Mouse (Mus musculus) heart, embryonic 14.5 days (tissue): ENCODE data around the gene Dbh. TPM values are rescaled to one million over a fixed set of nuclear protein-coding genes. Genes with fewer than 3 reads are reported as not detected.
A peak's percentile ranks its signal among the peaks of the same experiment; 100 is the strongest.

Experiments
- ATAC-seq: fragments of 200-750 bp; cut with Nextera tagmentation; 2 replicates; pipeline ENCODE4 v1.8.0; 2017; ENCODE audit warnings: low read depth, moderate TSS enrichment; ENCODE audit not compliant: insufficient number of reproducible peaks, insufficient read depth, low FRiP score
- H3K27ac ChIP-seq, 2 experiments: fragments of 200-500 bp in 1 of 2; fragments of 300-500 bp in 1 of 2; sonication (generic) in 1 of 2; replicated peaks in 1 of 2; 2 replicates each; pipeline ENCODE4 v1.5.1; 2012 to 2014; ENCODE audit warnings: low read depth in 2 of 2, low read length in 2 of 2, control low read depth in 1 of 2, mild to moderate bottlenecking in 1 of 2, mixed read lengths in 1 of 2; ENCODE audit not compliant: control insufficient read depth in 1 of 2, insufficient read depth in 1 of 2
- H3K27me3 ChIP-seq: fragments of 300-500 bp; sonication (generic); 2 replicates; pipeline ENCODE4 v1.6.1; 2014; ENCODE audit warnings: mild to moderate bottlenecking, low read length, control low read depth; ENCODE audit not compliant: control insufficient read depth, insufficient read depth
- H3K36me3 ChIP-seq: fragments of 300-500 bp; sonication (generic); 2 replicates; pipeline ENCODE4 v1.6.1; 2014; ENCODE audit warnings: mild to moderate bottlenecking, control low read depth, low read length, mixed read lengths; ENCODE audit not compliant: control insufficient read depth, insufficient read depth
- H3K4me1 ChIP-seq, 2 experiments: fragments of 200-500 bp in 1 of 2; fragments of 300-500 bp in 1 of 2; sonication (generic) in 1 of 2; 2 replicates each; pipeline ENCODE4 v1.6.1; 2012 to 2014; ENCODE audit warnings: low read length in 2 of 2, control low read depth in 1 of 2, mixed read lengths in 1 of 2; ENCODE audit not compliant: control insufficient read depth in 2 of 2, insufficient read depth in 2 of 2
- H3K4me2 ChIP-seq: fragments of 300-500 bp; sonication (generic); 2 replicates; pipeline ENCODE4 v1.6.1; 2014; ENCODE audit warnings: mild to moderate bottlenecking, low read length
- H3K4me3 ChIP-seq, 2 experiments: fragments of 200-500 bp in 1 of 2; fragments of 300-500 bp in 1 of 2; sonication (generic) in 1 of 2; 2 replicates each; pipeline ENCODE4 v1.5.1; 2012 to 2014; ENCODE audit warnings: low read length in 2 of 2, mild to moderate bottlenecking in 2 of 2, control low read depth in 1 of 2, low read depth in 1 of 2, moderate library complexity in 1 of 2; ENCODE audit not compliant: control insufficient read depth in 1 of 2, insufficient read depth in 1 of 2
- H3K9ac ChIP-seq: fragments of 300-500 bp; sonication (generic); 2 replicates; pipeline ENCODE4 v1.6.1; 2014; ENCODE audit warnings: mild to moderate bottlenecking, low read length
- H3K9me3 ChIP-seq: fragments of 300-500 bp; sonication (generic); 2 replicates; pipeline ENCODE4 v1.6.1; 2016; ENCODE audit warnings: low read length, control low read depth; ENCODE audit not compliant: control insufficient read depth
- WGBS: fragments of 180-500 bp; shearing (Covaris S2); extraction: QIAGEN DNeasy Blood & Tissue Kit; methylation state at CpG from one replicate; pipeline ENCODE4 v1.1.7; 2014; 5-methylcytosine and 5-hydroxymethylcytosine counted together
- polyA plus RNA-seq: library from polyadenylated mRNA; unstranded; fragments of >200 nt; fragmentation: Nextera tagmentation; extraction: Ambion mirVana; gene quantifications from 2 replicates; pipeline ENCODE4 v1.2.1, GENCODE M21; 2014

Dbh gene
- polyA plus RNA-seq, 1 experiment from 2014 or later, result 1.8 TPM

DNA sequence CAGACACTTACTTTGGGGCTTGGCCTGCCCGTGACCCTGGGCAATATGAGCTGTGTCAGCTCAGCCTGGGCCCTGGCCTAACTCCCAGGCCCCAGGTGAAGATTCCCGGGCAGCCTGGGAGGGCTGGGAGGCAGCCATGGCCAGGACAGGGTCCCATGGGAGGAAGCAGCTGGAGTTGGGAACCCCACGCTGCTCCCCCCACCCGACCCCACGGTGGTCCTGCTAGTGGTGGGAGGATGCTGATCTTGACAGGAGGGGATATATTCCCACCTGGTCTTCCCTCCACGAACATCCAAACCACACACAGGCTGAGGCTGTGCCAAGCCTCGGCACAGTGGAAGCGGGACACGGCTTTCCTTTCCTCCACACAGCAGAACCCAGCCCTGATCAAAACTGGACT is 44.3 kb downstream of the Dbh start:
- H3K9ac ChIP-seq, result peak overlapping the region; percentile 59; the same call in 1 of the 2 replicates
- H3K4me3 ChIP-seq, result no peak overlapping the region
- H3K36me3 ChIP-seq, result 0 out of 2 replicates have a peak, but pooled peaks cover 1% of the 10 kb centered on the region
- H3K27me3 ChIP-seq, result no peaks in the 10 kb centered on the region; the same call in 1 of the 2 replicates
- H3K27ac ChIP-seq, result peak overlapping the region; percentile 69 to 91
- ATAC-seq, result 0 out of 2 replicates have a peak, but pooled peaks have one; percentile 0
- WGBS, result 50% methylated on average over 9 of the region's 9 CpGs
- H3K9me3 ChIP-seq, result no peaks in the 10 kb centered on the region
- H3K4me2 ChIP-seq, result peak overlapping the region; percentile 26; the same call in 1 of the 2 replicates
- H3K4me1 ChIP-seq, result peaks cover 75 to 84% of the 10 kb centered on the region in 2 experiments

GRCm38 (mm10) chr2:27209816-27210215 is 44.8 kb downstream of the Dbh start:
- no peak overlapping the region for H3K4me3 ChIP-seq
- peaks cover 75 to 84% of the 10 kb centered on the region in 2 experiments for H3K4me1 ChIP-seq
- peak; percentile 73 for ATAC-seq
- WGBS, result 0% methylated on average over 5 of the region's 5 CpGs
- H3K4me2 ChIP-seq, result peak overlapping the region; percentile 26; the same call in 1 of the 2 replicates
- H3K27me3 ChIP-seq, result no peaks in the 10 kb centered on the region; the same call in 1 of the 2 replicates
- peak overlapping the region; percentile 59; the same call in 1 of the 2 replicates for H3K9ac ChIP-seq
- H3K27ac ChIP-seq, result peak overlapping the region; percentile 69 to 91
- H3K9me3 ChIP-seq, result no peaks in the 10 kb centered on the region
- 0 out of 2 replicates have a peak, but pooled peaks cover 4% of the 10 kb centered on the region for H3K36me3 ChIP-seq

- 0 out of 2 replicates have a peak, but pooled peaks cover 4% of the 10 kb centered on the region for H3K36me3 ChIP-seq
- H3K9ac ChIP-seq, result peak overlapping the region; percentile 46; the same call in 1 of the 2 replicates
- H3K9me3 ChIP-seq, result no peaks in the 10 kb centered on the region
- WGBS, result 25% methylated on average over 7 of the region's 7 CpGs
- peak; percentile 0; the same call in 1 of the 2 replicates for ATAC-seq
- peak overlapping the region; percentile 26; the same call in 1 of the 2 replicates for H3K4me2 ChIP-seq
- peak overlapping the region; percentile 68 to 91 for H3K27ac ChIP-seq
- H3K4me1 ChIP-seq, result peaks cover 74 to 81% of the 10 kb centered on the region in 2 experiments
- no peaks in the 10 kb centered on the region; the same call in 1 of the 2 replicates for H3K27me3 ChIP-seq
- H3K4me3 ChIP-seq, result no peak overlapping the region
Observed at GRCm38 (mm10) chr2:27210255-27210654, 45.2 kb downstream of the Dbh start.

DNA sequence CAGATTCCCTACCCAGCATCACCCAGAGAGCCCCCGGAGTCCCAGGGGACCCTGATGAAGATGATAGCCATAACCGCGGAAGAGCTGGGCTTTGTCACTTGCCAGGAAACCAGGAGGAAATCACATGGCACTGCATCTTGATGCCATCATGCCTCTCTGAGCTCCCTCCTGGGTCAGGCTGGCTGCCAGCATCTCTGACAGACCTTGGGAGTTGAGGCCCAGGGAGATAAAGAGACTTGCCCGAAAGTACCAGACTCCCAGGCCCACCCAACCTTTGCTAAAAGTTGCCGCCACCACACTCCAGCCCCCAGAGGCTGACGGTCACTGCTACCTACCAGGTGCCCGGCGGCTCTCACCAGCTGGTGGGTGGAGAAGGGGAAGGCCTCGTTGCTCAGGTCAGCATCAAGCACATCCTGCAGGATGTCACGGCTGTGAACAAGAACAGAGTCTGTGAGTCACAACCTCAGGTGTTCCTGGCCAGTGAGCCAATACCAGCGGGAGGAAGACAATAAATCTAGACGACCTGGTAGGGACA is 45.7 kb downstream of the Dbh start:
- H3K27ac ChIP-seq, result peak overlapping the region; percentile 68 to 91; a peak in 3 of 4 replicates
- peaks cover 69 to 76% of the 10 kb centered on the region in 2 experiments for H3K4me1 ChIP-seq
- 68% methylated on average over 12 of the region's 12 CpGs for WGBS
- H3K9me3 ChIP-seq, result no peaks in the 10 kb centered on the region
- H3K4me2 ChIP-seq, result no peak overlapping the region
- no peaks in the 10 kb centered on the region; the same call in 1 of the 2 replicates for H3K27me3 ChIP-seq
- H3K36me3 ChIP-seq, result 0 out of 2 replicates have a peak, but pooled peaks cover 4% of the 10 kb centered on the region
- ATAC-seq, result no peak
- H3K9ac ChIP-seq, result peak overlapping the region; percentile 46; the same call in 1 of the 2 replicates
- no peak overlapping the region for H3K4me3 ChIP-seq

DNA sequence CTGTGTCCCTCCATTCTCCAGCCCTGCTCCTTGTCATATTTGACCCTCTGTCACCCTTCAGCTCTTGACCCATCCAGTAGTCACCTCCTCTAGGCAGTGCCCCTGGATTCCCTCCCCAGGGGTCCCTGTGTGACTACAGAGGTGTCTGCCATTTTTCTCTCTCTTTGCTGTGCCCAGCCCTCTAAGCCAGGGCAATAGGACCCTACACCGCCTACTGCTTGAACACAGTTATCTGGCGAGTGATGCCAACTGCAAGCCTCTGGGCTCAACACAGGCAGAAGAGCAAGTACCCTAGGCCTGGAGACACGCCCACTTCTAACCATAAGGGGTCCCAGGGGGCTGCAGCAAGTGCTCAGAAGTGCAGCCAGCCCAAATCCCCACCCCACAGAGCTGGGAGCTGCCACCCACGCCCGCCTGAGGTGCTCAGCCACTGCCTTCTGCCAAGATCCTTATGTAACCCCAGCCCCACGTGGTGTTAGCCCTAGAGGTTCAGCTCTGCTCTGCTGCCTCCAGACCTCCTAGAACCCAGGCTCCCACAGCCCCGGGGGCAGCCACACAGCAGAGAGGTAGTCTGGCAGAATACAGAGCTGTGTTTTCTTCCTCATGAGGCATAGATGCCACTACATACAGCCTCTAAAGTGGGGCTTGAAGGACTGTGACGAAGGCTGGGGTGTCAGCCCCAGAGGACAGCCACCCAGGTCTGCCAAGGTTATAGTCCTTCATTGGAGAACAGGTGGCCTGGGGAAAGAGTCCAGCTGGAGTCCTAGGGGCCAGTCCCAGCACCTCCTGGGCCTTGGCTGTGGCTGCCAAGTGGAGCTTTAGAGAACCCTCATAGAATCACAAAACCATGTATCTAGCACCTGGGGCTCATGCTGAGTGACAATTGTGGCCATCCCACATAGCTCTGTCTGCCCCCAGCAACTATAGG is 47.2 kb downstream of the Dbh start:
- no peak for ATAC-seq
- peak overlapping the region in 1 of 2 experiments; percentile 53; a peak in 2 of 4 replicates for H3K27ac ChIP-seq
- no peaks in the 10 kb centered on the region; the same call in 1 of the 2 replicates for H3K27me3 ChIP-seq
- H3K4me3 ChIP-seq, result no peak overlapping the region
- H3K4me1 ChIP-seq, result peaks cover 59 to 66% of the 10 kb centered on the region in 2 experiments
- H3K9ac ChIP-seq, result peak overlapping the region; percentile 49
- 74% methylated on average over 8 of the region's 8 CpGs for whole genome bisulfite sequencing
- H3K4me2 ChIP-seq, result no peak overlapping the region; the same call in 1 of the 2 replicates
- no peaks in the 10 kb centered on the region for H3K9me3 ChIP-seq
- H3K36me3 ChIP-seq, result 0 out of 2 replicates have a peak, but pooled peaks cover 4% of the 10 kb centered on the region

DNA sequence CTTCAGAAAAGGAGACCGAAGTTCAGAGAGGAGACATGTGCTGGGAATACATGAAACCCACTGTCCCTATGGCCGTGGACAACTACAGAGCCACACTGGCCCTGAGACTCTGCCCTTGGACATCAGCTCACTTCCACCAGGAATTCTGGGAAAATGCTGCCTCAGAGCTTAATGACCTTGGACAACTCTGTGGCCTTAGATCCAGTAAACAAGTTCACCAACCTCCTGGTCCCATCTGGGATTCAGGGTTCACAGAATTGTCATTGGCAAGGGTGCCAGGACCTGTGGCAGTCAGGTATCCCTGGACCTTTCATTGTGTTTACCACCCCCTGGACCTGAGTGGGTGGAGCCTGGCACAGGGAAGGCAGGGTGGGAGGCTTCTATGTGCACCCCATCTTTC is 50.5 kb downstream of the Dbh start:
- no peak for ATAC-seq
- H3K4me3 ChIP-seq, result no peak overlapping the region
- no peaks in the 10 kb centered on the region for H3K9me3 ChIP-seq
- H3K27me3 ChIP-seq, result no peaks in the 10 kb centered on the region; the same call in 1 of the 2 replicates
- H3K27ac ChIP-seq, result no peak overlapping the region
- no peak overlapping the region for H3K9ac ChIP-seq
- 93% methylated on average over 2 of the region's 2 CpGs for WGBS
- H3K4me2 ChIP-seq, result no peak overlapping the region
- 0 out of 2 replicates have a peak, but pooled peaks cover 4% of the 10 kb centered on the region for H3K36me3 ChIP-seq
- peaks cover 54 to 57% of the 10 kb centered on the region in 2 experiments for H3K4me1 ChIP-seq

DNA sequence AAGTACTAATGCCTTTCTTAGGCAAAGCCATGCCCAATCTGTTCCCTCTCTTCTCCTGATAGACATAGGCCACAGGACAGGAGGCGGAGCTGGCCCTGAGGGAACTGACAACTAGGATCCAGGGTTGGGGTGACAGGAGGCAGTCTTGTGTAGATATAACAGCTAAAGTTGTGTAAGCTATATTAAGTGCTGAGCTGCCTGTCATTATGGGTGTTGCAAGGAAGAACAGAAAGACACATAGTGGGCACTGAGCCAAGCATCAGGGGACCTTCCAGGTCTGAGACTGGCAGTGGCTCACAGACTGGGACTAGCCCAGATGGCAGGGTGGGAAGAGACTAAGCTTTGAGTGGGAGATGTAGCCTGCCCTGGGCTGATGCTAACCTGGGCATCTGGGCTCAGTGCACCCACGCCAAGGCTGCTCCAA is 53.1 kb downstream of the Dbh start:
- Histone ChIP-seq H3K36me3 (peaks cover 4% of the 10 kb centered on the region; the same call in 1 of the 2 replicates), H3K27ac (peak overlapping the region; percentile 50 to 85), H3K4me1 (peaks cover 29 to 31% of the 10 kb centered on the region in 2 experiments), H3K9ac (no peak overlapping the region), H3K9me3 (no peaks in the 10 kb centered on the region), H3K4me2 (peak overlapping the region; percentile 10; the same call in 1 of the 2 replicates), H3K4me3 (no peak overlapping the region), H3K27me3 (no peaks in the 10 kb centered on the region)
- 36% methylated on average over 2 of the region's 2 CpGs for WGBS
- ATAC-seq, result peak; percentile 81
